Mouse (Mus musculus): ENCODE data around the gene Calu.

- TF ChIP-seq CTCF (IDR thresholded peaks at IDR 0.05; ENCODE audit: borderline replicate concordance, control insufficient read depth, extremely low read depth, insufficient read depth, low read length, poor library complexity) (no peak), POLR2A (IDR thresholded peaks at IDR 0.05; ENCODE audit: control insufficient read depth, extremely low read depth, insufficient read depth, low read length, poor library complexity) (no peak)
Measured at GRCm38 (mm10) chr6:29351613-29352012, 3.7 kb downstream of the Calu start.
